Mouse (Mus musculus) gastrocnemius, postnatal 36 days (tissue): ENCODE measurements around the gene Dab2. TPM values are rescaled to one million over a fixed set of nuclear protein-coding genes. Genes with fewer than 3 reads are reported as not detected.

ENCODE experiments used
- DNase-seq, 2 experiments: peaks; one replicate each; pipeline ENCODE4 v3.0.0; 2022
- intact Hi-C: fragments of 180-260 bp; cut with DNase I; formaldehyde crosslinking; loops from one replicate; pipeline ENCODE4 v1.15.1; 2025
- total RNA-seq, 2 experiments: library from RNA; stranded (reverse); gene quantifications; 2 replicates each; pipeline ENCODE4 v1.2.3; 2021

Gene Dab2
- total RNA-seq, 2 experiments from 2014 or later: 10.4 to 11.1 TPM

DNA sequence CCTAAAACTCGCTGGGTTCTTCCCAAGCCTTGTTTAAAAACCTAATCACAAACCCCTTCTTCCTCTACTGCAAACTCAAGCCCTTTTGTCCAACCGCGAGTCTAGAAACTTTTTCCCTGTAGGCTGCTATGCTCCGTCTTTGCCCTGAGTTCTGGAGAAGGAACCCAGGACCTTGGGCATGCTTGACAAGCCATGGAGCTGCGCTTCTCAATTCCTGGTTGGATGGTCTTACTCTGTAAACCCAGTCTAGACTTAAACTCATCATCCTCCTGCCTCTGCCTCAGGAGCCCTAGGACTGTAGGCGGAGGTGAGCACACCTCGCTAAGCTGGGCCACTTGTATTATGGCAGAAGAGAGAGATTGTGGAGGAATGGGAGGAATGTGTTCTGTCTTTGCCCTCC, 89.0 kb downstream of the Dab2 start:
- DNase-seq: no peak

DNA sequence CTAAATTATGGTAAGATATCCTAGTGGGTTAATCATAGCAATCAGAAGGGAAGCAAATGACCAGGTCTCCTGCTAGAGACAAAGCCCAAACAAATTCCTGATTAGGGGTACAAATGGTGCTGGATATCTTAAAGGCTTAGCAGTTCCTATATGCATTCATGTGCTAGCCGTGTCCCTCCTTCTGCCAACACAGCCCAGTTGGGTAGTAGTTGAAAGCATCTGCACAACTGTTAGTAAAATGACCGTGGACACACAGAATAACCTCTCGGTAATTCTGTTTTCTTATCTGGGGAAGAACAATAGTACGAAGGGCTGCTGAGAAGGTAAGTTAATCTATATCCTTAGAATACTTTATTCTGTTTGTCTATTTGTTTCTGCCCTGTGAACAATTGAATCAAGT, 90.5 kb downstream of the Dab2 start:
- intact Hi-C loops: no loop called here
- DNase-seq: no peak

More for the DNA sequence above, 89.0 kb downstream of the Dab2 start:
- intact Hi-C loops: no loop called here

DNA sequence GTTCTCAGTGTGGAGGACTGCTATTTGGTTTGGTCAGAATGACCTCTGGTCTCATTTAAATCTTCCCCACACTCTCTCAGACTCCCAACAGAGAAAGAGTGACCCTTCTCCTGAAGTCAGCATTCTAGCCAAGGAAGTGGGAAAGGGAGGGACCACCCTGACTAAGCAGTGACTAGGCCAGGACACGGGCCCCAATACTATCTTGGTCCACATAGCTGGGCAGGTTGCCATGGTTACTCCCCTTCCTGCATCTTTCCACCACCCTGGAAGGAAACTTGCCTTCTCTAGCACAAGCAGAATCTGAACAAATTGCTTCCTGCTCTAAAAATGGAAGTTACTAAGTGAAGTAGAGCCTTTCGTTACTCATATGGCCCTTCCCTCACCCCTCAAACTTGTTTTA, 91.1 kb downstream of the Dab2 start:
- intact Hi-C loops: no loop called here
- DNase-seq: peak in 1 of 2 experiments; percentile 52

DNA sequence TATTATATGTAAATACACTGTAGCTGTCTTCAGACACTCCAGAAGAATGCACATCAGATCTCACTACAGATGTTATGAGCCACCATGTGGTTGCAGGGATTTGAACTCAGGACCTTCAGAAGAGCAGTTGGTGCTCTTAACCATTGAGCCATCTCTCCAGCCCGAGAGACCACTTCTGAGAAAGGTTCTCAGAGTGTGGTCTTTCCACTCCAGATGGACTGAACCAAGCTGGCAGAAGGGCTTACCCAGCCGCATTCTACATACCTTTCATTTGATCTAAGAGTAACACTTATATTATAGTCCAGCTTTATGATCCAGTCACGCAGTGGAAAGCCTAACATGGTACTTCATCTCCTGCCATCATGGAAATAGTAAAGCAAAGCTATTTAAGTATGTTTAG, 92.3 kb downstream of the Dab2 start:
- no peak for DNase-seq

DNA sequence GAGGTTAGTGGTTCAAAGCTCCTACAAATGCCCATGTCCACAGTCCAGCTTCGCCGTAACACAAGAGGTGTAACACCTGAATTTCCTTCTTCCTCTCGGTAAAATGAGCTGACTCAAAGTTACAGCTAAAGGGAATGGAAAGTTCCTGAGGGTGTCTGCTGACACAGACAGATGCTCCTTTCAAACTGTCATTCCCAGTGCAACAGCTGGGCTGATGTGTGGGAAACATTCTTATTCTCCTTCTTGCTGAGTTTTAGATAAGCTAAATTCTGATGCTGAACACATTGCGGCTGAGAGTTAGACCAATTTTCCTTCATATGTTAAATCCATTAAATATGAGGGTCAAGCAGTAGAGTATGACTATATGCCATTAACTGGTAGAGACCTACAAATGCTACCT, 94.0 kb downstream of the Dab2 start:
- DNase-seq: no peak
- intact Hi-C loops: no loop called here

More for the DNA sequence above, 92.3 kb downstream of the Dab2 start:
- intact Hi-C loops: no loop called here

DNA sequence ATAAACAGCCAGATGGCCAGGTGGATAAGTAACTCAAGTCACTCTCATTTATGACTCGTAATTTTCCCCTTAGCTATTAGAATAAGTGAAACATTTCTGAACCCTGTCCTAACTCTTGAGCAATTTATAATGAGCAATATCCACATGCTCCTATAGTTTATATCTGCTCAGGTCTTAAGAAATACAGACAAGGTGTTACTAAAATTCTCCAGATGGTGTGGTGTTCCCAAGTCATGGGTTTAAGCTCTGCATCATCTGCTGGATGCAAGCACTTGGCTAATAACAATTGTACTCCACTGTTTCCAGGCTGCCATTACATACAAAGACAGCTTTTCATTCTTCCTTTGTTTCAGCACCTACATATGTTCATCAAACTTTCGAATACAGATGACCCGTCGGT, 98.6 kb downstream of the Dab2 start:
- intact Hi-C loops: no loop called here
- no peak for DNase-seq

DNA sequence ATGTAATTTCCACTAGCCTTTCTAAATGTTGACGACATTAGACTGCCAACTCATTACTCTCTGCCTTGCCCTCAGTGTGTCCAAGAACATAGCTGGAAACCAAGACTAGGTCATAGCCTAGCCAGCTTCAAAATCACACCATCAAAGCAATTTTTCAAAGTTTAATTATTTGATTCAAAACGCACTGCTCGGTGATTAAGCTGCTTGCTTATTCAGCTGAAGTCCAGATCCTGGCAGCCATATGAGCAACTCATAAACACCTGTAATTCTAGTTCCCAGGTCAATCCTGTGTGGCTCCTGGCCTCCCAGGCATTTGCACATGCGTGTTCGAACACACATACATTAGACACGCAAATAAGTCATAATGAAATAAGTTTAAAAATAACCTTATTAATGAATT, 99.3 kb downstream of the Dab2 start:
- intact Hi-C loops: no loop called here
- no peak for DNase-seq

DNA sequence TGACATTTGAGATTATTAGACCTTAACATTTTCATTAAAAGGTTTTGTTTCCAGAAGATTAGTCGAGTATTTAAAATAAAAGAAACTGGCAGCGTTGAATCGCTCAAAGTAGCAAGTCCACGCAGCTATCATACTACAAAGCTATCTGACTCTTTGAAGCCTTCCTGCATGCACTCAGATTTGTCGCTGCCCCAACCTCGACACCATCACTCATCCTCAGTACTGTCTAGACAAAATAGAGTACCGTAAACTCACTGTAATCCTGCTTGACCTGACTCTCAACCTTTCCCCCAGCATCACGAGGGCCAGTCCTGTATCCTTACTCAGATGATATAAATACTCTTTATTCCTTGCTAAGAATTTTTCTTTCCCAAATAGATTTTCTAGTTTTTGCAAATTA, 100.5 kb downstream of the Dab2 start:
- no peak for DNase-seq
- intact Hi-C loops: no loop called here

DNA sequence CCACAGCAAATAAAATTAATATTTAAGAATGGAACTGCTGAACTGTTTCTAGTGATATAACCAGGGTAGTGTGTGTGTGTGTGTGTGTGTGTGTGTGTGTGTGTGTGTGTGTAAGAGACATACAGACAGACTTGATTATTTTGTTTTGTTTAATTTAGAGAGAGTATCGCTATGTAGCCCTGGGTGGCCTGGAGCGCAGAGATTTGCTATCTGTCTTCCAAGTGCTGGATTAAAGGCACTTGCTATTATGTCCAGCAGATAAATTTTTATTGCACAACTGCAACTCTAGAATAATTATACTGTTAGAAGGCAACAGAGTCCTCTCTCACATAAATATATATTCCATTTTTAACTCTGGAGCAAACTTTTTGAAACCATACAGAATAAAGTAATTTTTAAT, 102.8 kb downstream of the Dab2 start:
- intact Hi-C loops: no loop called here
- DNase-seq: no peak

DNA sequence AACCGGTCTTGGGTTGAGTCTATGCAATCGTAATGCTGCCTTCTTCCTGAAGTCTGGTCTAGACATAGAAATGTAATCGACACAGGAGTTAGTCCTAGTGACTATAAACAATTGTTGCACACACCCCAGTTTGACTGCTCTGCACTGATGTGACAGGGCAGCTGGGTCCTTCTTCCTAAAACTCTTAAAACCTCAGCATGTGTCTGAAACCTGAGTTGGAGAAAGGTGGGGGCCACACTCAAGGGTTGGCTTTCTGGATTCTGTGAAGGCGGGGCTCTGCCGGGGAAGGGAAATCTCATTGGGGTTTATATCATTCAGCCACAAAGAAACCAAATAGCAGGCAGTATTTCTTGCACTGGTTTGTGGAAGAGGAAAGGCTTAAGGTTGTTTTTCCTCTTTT, 104.6 kb downstream of the Dab2 start:
- intact Hi-C loops: no loop called here
- DNase-seq: no peak

DNA sequence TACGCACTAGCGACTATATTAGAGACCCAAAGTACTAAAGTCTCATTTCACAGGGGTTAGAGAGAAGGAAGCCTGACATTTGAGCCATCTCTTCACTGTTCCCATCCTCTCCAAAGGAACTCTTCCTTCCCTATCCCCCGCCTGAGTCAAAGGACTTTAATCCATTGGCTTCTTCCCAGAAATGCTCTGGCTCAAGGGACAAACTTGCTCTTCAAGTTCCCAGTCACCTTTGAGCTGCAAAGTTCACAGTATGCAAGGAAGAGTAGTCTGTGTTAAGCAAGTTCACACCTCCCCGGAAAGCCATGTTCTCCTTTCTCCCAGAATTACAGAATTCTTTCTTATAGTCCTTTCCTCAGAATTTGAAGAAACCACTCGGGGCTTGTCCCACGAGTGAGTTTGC, 107.2 kb downstream of the Dab2 start:
- DNase-seq: no peak
- intact Hi-C loops: no loop called here

DNA sequence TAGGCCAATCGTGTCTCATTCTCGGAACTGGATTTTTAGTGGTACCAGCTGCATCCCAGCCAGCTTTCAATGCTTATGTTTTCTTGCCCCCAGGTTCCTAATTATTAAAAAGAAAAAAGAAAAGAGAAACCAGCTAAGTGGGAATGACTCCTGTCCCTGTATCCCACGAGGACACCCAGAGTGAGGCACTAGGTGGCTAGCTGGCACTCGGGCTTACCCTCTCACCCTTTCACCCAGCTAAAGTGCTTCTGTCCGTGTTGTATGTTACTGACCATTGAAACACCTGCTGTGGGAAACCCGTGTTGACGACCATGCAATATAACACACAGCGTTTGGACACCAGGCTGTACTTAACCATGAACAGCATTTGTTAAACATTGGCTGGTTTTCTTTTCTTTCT, 109.4 kb downstream of the Dab2 start:
- intact Hi-C loops: no loop called here
- no peak for DNase-seq

DNA sequence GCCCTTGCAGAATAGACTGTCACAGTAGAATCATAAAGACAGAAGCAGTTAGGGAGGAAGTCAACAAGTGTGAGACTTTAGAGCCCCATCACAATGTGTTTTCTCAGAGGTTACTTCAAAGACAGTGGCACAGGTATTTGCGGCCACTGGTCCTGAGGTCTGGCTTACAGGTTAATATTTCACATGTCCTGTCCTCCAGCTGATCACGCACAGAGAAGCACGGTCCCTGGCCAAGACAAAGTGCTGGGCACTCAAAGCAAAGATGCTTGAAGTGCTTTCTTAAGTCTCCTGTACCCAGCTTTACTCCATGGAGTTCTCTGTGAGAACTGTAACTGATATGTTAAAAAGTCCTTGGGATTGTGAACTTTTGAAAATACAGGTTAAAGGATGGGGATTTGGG, 110.6 kb downstream of the Dab2 start:
- DNase-seq: no peak

DNA sequence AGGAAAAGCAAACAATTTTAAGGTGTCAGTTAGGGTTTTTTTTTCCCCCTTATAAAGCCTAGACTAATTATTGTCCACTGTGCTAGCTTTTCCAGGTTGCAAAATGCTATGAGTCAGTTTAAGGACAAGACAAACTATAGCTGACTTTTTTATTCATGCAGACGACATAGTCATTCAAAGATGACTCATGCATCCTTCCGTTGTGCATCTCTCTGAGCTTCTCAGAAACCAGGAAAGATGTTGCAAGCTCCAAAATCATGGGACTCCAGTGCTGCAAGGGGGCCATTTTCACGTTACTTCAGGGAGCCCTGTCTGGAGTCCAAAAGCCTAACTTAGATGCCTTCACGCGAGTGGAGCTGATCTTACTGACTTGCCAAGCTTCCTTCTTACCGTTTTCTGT, 111.7 kb downstream of the Dab2 start:
- intact Hi-C loops: no loop called here
- no peak for DNase-seq

More for the DNA sequence above, 110.6 kb downstream of the Dab2 start:
- intact Hi-C loops: no loop called here

DNA sequence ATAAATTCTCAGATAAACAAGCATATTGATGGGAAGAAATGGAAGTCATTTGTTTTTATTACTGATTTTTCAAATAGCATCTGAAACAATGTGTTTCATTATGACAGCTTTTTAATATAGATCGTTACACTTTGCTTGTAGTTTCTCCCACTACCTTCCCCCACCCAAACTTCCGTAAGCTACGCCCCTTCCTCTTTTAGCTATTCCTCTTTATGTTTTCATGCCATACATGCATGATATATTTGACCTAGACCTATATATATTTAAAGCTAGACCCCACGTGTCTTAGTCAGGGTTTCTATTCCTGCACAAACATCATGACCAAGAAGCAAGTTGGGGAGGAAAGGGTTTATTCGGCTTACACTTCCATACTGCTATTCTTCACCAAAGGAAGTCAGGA, 115.7 kb downstream of the Dab2 start:
- intact Hi-C loops: no loop called here

DNA sequence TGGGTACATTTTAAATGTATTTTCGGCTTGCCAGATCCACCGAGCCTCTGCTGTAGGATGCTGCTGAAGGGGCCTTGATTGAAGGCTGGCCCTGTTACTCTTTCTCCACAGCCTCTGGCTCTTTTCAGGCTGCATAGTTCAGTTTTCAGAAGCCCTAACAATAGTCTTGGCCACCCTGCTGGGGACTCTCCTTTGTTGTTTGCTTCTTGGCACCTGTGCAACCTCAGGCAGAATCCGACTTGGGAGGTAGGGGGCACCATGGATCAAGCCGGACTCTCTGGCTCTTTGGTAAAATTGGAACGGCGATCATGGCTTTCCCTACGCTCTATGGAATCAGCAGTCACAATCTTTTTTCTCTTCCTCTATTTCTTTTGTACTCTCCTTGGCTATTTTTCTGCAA, 132.2 kb downstream of the Dab2 start:
- intact Hi-C loops: no loop called here
- no peak for DNase-seq

More for the DNA sequence above, 115.7 kb downstream of the Dab2 start:
- no peak for DNase-seq

DNA sequence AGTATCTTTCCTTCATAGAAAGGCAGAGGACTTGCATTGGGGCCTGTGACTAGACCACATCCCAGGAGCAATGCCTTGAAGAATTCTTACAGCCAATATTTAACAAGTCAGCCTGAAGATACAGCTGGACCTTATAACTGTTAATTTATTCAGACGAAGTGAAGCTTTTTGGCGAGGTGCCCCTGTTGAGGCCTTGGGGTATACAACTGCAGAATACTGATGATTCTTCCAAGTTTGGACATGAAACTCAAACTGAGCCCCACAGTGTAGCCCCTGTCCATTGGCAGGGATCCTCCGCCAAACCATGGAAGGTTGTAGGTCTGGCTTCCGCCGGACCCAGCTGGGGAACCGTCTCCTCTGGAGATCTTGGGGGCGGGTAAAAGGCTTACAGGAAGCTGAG, 132.8 kb downstream of the Dab2 start:
- intact Hi-C loops: no loop called here
- no peak for DNase-seq

DNA sequence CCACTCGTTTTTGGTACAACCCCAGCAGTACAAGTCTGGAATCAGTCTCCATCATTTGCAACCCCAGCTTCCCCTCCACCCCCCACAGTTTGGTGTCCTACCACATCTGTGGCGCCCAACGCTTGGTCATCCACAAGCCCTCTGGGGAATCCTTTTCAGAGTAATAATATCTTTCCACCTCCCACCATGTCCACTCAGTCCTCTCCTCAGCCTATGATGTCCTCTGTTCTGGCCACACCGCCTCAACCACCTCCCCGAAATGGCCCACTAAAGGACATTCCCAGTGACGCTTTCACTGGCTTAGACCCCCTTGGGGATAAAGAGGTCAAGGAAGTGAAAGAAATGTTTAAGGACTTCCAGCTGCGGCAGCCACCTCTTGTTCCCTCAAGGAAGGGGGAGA, 135.7 kb downstream of the Dab2 start:
- intact Hi-C loops: loop anchor here (2.0 kb wide), 1 partner anchor 196 kb away; no protein-coding TSS in a partner anchor
- DNase-seq: no peak

DNA sequence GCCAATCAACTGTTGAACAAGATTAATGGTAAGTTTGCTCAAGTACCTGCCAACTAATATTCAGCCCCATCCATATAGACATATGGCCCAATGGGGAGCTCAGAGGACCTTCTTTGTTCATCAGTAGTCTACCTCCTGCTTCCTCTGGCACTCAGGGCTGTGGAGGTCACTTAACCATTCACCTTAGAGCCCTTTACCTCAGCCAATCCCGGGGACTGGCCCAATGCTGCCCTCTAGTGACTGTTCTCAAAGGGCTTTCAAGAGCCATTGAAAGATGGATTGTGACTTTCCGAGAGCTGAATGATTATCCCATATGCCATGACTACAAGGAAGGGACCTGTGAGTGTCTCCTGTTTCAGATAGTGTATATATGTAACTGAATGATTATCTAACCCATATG, 136.2 kb downstream of the Dab2 start:
- intact Hi-C loops: loop anchor here (2.0 kb wide), 1 partner anchor 197 kb away; no protein-coding TSS in a partner anchor
- peak in 1 of 2 experiments; percentile 25 for DNase-seq

DNA sequence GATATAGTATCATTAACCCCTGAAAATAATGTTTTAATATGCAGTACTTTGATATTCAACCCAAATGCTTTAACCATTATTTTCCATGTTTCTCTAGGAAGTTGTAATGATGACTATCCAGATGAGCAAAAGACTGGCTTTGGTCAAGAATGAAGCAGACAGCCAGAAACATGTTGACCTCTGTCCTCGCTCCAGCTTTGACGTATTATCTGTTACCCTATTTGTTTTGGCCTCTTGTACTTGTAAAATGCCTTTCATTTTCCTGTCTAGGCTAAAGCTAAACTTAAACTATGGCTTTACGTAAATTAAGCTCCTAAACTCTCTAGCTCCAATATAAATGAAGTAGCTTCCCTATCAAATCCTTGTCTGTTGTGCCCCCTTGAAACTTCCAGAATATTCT, 139.1 kb downstream of the Dab2 start:
- intact Hi-C loops: no loop called here
- DNase-seq: no peak

DNA sequence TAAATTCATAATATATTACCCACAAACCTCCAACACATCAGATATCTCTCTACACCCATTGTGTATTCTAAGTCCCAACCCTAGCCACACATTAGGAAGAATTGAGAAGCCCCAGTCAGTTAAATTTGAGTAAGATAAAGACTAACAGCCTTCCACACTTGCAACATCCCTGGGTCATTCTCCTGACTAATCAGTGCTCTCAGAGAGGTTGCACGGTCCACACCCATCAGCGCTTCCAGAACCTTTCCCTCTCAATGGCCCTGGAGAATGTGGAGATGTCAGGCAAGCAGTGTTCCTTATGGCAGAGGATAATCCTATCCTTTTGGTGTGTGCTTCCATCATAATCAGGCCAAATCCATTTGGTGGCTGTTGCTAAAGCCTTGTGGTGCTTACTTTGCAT, 144.9 kb downstream of the Dab2 start:
- intact Hi-C loops: no loop called here
- DNase-seq: no peak

DNA sequence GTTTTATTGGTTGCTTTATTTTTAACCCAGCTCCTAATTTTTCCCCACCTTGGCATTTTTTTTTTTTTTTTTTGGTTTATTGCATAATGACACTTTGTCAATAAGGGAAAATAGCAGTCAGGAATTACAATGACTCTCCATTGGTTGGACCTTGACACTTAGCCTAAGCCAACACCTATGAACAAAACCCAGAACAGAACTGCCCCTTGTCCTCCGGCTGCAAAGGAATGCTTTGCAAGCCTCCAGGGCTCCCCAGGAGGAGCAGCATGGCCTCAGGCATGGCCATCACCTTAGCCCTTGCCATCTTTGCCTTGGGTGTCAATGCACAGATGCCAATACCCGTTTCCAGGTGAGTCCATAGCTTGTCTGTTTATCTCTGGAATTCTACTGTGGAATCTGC, 145.5 kb downstream of the Dab2 start, which contains the start of gene C9:
Gene C9, plus strand, starts transcription at position 193 of the 400 bp plus-strand sequence.
- DNase-seq: no peak
- intact Hi-C loops: no loop called here

DNA sequence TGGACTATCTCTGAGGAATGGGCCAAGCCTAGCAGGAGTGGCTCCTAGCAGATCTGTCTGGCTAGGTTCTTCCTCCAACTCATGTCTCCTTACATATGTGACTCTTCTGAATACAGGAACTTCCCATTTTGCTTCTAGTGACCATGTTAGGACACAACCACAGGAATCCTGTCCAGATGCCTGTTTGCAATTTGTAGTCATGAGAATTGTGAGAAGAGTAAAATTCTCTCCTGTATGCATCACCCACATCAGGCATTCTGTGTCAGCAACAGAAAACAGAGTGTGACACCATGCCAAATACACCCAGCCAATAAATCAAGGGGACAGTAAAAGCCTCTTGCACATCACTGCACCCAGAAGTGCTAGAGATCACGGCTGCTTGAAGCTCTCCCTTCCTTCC, 146.6 kb downstream of the Dab2 start:
- DNase-seq: no peak
- intact Hi-C loops: no loop called here
